Mouse (Mus musculus): Measurements from ENCODE around the gene Snx27.

Snx27 gene

DNA sequence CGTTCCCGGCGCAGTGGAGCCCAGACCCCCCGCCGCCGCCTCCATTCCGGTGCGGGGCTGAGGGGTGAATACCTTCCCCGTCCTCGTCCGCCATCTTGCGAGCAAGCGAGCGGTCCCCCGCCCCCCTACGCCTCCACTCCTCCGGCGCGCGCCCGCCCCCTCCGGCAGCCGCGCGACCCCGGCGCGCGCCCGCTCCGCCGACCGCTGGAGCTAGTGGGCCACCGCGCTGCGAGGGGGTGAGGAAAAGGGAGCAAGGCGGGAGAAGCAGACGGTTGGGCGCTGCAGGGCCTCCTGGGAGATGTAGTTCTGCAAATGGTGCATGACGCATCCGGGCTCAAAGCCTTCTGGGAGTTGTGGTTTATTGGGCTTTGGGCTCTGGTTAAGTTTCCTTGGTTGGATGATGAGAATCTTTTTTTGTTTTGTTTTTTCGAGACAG is at the start of gene Snx27:
TSS of gene Snx27 (minus strand) at position 261 of the 436 bp plus-strand sequence.
- peak; percentile 86 to 88 for DNase-seq (ENCODE audit: low spot score in 2 of 2)

DNA sequence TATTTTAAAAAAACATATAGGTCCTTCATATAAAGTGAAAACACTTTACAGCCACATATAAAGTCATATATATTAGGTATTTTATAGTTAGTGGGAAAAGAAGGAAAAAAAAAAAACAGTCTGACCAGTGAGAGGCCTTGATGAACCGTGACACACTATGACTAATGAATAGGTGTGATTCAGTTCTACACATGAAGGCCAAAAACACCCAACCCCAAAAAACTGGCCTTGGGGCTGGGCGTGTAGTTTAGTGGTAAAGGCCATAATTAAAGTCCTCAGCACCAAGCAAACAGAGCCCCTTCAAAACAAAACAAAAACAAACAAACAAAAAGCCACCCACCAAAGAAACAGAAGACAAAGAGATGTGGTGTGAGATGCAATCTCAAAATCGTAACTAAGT is 47.4 kb upstream of the Snx27 start:
- no peak for DNase-seq (ENCODE audit: low spot score in 2 of 2)

DNA sequence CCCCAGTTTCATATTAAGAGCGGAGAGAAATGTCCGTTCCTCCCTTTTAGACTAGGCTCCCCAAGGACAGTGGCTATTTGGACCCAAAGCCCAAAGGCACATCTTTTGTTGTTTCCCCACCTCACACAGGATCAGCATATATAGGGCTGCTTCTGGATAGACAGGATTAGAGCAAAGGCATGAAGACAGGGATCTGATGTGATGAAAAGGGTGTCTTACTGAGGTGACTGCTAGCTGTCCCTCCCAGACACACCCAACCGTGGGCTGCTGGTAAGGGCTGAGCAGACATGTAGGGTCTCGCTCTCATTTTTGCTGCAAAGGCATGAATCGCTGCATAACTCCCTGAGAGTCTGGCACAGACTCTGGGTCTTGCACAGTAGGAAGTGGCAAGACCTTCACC is 46.2 kb upstream of the Snx27 start:
- DNase-seq (ENCODE audit: low spot score in 2 of 2), result no peak

DNA sequence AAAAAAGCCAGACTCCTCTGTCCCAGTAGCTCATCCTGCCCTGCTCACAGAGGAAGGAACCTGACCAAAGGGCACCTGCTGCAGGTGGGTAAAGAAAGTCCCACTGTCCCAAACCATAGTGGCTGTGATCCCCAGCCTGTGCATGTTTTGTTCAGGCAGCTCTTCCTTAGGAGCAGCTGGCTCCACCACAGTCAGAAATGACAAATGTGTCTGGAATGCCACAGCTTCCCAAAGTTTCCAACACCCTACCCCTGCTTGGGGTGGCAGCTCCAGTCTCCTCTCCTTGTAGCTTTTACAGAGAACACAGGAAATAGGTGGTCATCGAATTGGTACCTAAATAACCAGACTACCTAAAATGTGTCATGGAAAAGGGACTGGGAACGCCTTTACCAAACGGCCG is 41.8 kb upstream of the Snx27 start:
- DNase-seq (ENCODE audit: low spot score in 2 of 2), result no peak

DNA sequence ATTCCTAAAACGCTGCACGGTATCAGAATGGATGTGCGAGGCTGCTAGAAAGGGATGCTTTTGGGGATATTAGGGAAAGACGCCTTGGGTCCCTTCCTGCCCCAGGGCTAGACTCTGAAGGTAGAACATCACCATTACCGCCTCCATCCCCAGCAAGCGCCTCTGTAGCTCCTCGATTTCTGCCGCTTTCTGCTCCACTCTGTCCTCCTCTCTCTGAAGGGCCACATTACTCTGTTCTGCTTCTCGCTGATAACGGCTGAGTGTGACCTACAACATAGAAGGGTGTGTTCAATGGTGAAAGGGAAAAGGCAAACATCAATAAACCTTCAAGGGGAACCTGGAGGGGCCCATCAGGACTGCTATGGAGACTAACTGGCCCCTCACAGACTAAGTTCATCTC is 40.0 kb upstream of the Snx27 start:
- no peak for DNase-seq (ENCODE audit: low spot score in 2 of 2)

DNA sequence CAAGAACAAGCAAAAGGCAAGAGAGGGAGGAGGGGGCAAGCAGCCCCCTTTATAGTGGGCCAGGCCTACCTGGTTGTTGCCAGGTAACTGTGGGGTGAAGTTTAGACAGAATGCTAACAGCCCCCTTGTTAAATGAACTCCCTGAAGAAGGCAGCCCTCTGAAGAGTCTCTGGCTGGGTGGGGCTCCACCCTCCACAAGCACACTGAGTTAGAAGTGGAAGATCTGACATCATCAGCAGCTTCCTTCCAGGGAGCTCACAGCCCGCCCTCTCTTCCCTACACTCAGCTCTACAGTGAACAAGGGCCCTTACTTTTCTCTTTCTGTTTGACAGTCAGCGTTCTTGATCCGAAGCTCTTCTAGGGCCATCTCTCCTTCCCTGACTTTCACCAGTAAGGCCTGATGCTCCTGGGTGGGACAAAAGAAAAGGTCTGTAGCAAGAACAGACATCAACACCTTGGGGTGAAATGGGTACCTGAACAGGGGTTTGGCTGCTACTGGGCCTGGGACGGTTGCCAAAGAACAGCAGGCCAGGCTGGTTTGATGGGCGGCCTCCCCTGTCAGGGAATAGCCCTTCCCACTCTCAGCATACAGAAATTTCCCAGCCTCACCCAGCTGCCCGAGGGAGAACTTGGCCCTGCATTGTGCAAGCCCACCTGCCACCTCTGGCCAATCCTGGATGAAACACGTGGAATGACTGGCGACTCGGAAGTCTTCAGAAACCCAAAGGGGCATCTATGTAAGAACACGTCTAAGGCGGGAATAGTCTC is 39.4 kb upstream of the Snx27 start:
- DNase-seq (ENCODE audit: low spot score in 2 of 2), result no peak

DNA sequence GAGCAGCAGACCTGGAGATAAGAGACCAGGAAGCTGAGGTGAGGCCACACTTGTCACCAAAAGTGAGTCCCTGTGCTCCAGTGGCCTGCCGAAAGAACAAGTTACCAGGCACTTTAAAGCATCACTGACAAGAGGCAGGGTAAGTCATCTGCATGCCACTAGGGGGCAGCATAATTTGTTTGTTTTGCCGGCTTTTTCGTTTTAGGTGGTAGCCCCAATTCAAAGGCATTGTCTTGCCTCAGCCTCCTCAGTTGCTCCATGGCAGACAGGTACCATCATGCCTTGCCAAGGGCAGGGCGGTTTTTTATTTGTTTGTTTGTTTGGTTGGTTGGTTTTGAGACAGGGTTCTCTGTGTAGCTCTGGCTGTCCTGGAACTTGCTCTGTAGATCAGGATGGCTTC is 34.2 kb upstream of the Snx27 start:
- DNase-seq (ENCODE audit: low spot score in 2 of 2), result no peak

DNA sequence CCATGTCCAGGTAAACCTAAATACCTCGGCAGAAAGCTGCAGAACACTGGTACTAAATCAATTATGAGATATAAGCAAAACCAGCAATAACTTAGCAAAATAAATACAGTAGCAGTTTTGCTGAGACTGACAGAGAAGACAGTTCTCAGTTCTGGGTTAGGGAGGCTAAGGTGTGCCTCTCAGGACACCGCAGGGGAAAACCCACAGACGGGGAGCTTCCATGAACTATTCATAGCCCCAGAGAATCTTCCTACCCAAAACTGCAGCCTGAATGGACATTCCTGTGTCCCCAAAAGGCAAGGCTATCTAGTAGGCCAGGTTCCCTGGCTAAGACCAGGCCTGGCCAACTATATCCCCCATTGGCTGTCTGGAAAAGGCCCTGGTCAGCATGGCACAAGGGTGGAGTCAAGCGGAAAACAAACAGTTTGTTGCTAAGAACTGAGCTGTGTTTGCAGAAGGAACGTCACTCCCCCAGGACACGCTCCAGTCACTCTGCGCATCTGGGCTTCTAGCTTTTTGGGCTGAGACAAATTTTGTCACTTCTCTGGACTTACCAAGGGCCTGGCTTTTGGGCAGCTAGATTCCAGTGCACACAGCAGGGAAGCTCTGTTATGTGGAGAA is 30.9 kb upstream of the Snx27 start:
- DNase-seq (ENCODE audit: low spot score in 2 of 2), result no peak

DNA sequence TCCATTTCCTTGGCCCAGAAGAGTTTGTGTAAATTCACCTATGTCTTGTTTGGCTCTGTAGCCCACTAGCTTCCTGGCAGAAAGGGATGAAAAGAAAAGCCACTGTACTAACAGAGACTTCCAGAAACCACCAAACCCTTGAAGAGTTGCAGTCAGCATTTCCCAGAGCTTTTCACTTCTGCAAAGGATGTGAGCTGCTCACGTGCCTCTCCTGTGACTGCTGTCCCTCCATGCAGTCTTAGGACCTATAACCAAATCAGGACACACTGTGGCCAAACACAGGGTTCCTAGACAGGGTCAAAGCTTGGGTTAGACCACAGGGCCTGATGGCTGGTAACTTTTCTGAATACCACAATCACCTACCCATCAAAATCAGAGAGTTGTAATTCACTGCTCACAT is 29.8 kb upstream of the Snx27 start:
- DNase-seq (ENCODE audit: low spot score in 2 of 2), result no peak

DNA sequence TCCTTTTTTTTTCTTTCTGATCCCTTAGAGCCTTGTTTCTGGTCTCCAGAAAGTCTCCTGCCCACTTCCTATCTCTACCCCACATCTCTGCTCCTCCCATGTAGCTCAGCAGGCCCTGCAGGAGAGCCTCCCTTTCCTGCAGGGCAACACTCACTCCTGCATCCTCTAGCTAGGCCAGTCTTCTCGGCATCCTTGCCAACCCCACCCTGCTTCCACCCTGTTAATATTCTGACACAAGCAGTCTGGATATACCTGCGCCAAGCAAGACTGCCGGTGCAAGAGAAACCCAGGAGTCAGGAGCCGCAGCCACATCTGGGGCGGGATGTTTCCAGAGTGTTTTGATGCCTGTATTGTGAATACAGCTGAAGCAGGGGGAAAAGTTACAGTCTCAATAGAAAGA is 29.3 kb upstream of the Snx27 start:
- DNase-seq (ENCODE audit: low spot score in 2 of 2), result no peak

DNA sequence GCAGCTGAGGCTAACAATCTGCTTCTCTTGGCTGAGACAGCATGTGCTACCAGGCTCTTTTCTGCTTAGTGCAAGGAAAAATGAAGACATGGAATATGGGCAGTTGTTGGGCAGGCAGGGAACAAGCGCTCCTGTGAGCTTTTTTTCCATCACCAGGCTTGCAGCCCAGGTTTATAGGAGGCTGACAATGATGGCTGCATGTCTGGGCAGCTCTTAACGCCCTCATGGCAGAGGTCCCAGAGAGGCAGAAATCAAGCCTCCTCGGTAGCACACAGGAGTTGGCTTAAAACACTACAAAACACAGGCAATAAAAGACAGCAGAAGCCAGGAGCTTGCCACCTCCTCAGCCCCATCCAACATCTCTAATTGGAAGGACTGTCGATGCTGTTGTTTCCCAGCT is 28.8 kb upstream of the Snx27 start:
- no peak for DNase-seq (ENCODE audit: low spot score in 2 of 2)

DNA sequence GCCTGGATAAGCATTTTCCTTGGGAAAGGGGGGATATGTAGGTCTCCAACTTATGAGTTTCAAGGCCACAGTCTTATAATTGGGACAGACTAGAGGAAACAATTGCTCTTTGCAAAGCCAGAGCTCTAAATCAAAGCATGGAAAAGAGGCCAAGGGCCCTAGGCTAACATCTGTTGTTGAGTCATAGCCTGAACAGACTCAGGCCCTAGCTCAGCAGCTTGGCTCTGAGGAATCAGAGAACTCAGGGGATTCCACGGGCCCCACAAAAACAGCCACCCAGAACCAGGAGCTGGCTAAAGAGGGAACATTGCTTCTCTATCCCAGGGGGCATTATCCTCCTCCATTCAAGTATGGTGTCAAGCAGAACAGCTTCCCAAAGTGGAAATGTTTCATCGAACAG is 28.1 kb upstream of the Snx27 start:
- no peak for DNase-seq (ENCODE audit: low spot score in 2 of 2)

DNA sequence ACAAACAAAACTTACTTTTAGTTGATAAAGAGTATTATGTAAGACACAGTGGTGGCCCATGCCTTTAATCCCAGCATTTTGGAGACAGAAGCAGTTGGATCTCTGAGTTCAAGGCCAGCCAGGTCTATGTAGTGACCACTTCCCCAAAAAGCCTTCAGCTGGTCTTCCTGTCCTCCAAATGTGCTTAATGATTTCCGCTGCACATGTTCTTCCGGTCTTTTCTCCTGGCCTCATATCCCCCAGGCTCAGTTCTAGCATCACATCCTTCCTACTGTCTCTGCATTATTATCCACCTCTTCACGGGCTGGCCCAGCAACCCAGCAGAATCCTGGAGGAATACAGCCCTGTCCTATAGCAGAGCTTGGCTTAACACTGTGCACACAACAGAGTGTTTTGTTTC is 27.1 kb upstream of the Snx27 start:
- DNase-seq (ENCODE audit: low spot score in 2 of 2), result no peak

DNA sequence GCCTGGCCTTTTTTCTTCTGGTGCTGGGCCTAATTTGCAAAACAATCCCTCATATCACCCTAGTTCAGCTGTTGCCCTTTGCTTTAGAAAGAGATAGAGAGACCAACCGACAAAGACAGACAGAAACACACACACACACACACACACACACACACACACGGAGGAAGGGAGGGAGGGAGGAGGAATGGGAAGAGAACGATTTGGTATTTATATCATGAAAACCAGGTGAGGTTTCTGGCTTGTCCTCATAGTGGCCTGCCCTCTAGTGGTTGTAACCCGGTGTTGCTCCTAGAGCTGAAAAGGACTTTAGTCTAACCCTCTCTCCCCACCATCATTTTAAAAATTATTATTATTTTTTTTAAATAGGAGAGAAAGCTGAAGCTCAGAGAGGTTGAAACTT is 19.4 kb upstream of the Snx27 start:
- DNase-seq (ENCODE audit: low spot score in 2 of 2), result peak in 1 of 2 experiments; percentile 70

DNA sequence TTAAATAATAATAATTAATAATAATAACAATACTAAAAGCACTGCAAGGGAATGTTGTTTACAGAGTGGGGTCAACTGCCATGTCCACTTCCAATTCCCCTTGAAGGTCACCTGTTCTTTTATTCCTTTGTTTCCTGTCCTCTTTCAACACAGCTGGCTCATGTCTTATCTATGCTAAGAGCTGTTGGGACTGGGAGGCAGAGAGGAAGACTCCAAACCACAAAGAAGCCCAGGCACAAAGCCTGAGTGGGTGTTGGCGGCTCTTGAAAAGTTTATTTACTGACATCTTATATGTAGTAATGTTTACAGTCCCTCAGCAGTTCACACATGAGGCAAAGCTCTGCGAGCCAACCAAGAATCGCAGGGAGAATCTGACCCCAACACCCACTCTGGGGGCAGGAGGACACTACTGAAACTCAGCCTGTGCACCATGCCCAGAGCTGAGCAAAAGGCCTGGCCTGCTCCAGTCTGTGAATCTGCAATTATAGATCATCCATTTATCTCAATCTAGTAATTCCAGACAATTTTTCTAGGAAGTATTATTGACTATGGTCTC is 14.8 kb upstream of the Snx27 start:
- no peak for DNase-seq (ENCODE audit: low spot score in 2 of 2)

DNA sequence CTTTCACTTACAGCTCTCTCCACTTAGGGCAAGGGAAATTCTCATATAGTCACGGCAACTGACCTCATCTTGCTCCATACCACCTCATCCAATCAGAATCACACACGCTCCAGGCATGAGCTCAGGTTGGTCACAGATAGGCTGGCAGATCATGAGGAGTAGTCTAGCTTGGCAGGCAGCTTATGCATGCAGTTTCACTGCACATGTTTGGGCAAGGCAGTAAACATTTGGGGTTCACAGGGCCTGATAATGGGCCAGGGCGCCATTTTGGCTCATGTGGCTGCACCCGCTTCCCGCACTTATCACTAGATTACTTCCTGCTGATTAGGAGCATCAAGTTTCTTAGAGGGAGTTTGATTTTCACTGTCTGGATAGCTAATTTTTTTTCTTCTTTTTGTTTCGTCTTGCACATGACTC is 13.4 kb upstream of the Snx27 start:
- DNase-seq (ENCODE audit: low spot score in 2 of 2), result no peak

DNA sequence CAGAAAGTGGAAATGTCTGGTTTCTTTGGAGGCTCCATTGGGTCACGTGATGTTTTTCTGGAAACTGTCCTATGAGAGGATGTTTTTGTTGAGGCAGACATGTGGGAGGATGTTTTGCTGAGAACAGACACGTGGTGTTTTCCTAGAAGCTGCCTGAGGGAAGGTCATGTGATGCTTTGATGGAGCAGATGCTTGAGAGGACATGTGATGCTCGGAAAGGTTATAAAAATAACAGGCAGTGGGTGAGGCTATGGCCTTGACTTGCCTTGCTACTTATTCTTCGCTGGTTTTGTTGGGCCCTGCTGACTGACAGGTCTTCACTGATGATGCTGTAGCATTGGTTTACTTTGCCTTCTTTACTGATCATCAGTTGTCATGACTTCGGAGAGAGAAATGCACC is 8.6 kb upstream of the Snx27 start:
- no peak for DNase-seq (ENCODE audit: low spot score in 2 of 2)

DNA sequence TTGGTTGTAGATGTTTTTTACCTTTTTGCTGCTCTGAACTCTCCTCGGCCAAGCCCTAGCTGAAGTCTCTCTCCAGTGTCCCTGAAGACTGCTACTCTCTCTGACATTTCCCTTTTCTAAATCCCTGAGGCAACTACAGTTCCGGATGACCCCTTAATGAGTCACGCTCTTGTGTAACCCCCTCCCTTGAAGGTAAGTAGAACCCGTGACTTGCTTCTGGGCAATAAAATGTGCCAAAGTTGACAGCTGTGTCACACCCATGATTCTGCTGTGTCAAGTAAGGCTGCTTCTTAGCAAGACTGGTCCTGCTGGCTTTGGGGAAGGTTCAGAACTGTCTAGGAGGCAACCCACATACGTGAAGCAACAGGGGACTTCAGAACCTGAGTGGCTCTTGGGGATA is 5.4 kb upstream of the Snx27 start:
- DNase-seq (ENCODE audit: low spot score in 2 of 2), result no peak

DNA sequence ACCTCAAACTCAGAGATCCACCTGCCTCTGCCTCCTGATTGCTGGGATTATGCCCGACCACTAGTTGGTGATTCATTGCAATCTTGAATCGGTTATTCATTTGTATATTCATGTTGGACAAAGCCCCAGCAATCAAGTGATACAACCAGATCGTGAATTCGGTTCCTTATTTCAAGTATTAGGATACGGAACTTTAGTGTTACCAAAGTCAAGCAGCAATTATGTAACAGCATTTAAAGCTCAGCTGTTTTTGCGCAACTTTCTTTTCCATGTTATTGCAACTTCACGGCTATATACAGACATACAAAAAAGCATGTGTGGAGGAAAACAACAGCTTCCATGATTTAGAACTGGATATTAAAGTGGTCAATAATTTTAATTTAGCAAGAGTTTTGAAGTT is 428 bp upstream of the Snx27 start:
- DNase-seq (ENCODE audit: low spot score in 2 of 2), result no peak

DNA sequence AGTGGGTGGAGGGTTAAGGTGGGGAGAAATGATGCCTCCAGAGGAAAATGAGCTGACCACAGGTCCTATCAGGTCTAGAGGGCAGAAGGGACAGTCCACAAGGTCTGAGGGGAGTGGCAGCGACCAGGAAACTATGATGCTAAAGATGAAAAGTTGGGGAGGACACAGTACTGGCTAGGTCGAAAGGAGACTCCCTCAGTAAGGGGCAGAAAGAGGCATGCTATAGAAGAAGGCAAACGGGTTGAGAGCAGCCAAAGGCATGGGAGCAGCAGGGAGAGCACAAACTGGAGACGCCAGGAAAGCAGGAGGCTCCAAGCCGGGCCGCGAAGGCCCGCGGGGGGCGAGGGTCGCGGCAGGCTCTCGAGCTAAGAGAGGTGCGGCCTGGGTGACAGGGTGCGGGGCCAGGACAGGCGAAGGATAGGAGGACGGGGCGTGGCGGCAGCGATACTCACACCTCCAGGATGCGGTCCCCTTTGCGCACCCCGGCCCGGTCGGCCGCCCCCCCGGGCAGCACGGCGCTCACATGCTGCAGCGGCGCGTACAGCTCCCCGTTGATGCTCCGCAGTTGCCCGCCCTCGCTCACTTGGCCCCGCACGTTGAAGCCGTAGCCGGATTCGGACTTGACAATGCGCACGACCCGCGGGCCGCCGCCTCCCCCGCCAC is 592 bp downstream of the Snx27 start:
- DNase-seq (ENCODE audit: low spot score in 2 of 2), result peak in 1 of 2 experiments; percentile 59

DNA sequence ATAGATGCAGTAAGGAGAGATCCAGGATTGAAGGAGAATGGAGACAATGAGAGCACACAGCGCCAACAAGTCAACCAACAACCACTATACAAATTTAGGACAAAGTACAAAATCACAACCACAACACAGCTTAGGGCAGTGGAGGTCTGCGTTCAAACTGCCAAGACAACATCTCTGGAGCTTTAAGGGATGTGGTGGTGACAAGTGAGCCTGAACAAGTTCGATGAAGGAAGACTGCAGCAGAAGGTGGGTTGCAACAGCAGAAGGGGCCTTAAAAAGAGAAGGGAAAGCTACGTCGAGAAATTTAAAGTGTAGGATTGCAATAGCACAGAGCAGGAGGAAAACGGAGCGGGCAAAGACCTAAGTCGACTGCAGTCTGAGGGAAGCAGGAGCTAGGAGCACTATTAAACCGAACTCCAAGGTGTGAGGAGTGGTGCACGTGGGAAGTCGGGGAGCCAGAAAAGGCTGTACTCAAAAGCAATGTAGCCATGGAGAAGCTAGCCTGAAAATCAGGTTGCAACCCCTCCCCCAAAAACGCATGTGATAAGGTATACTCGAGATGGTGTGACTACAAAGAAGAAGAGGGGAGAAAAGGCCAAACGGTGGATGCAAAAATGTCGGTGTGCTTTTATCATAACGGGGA is 1.3 kb downstream of the Snx27 start:
- no peak for DNase-seq (ENCODE audit: low spot score in 2 of 2)

DNA sequence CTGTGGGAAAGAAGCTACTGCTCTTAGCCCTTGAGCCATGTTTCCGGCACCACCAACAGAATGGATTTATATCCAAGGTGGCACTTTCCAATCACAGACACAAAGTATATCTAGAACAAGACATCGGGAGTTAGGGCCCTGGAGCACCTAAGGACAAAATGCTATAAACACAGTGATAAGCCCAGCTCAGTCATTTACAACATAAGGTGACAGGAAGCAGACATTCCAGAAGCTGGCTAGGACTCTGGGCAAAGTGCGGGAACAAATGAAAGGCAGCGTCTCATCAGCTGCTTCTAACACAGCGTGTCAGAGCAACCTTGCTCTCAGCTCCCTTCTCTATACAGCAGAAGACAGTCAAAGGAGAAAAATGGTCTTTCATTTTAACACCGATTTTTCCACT is 8.0 kb downstream of the Snx27 start:
- DNase-seq (ENCODE audit: low spot score in 2 of 2), result no peak
